Mouse (Mus musculus): Measurements from ENCODE around the gene Pex11g.

DNA sequence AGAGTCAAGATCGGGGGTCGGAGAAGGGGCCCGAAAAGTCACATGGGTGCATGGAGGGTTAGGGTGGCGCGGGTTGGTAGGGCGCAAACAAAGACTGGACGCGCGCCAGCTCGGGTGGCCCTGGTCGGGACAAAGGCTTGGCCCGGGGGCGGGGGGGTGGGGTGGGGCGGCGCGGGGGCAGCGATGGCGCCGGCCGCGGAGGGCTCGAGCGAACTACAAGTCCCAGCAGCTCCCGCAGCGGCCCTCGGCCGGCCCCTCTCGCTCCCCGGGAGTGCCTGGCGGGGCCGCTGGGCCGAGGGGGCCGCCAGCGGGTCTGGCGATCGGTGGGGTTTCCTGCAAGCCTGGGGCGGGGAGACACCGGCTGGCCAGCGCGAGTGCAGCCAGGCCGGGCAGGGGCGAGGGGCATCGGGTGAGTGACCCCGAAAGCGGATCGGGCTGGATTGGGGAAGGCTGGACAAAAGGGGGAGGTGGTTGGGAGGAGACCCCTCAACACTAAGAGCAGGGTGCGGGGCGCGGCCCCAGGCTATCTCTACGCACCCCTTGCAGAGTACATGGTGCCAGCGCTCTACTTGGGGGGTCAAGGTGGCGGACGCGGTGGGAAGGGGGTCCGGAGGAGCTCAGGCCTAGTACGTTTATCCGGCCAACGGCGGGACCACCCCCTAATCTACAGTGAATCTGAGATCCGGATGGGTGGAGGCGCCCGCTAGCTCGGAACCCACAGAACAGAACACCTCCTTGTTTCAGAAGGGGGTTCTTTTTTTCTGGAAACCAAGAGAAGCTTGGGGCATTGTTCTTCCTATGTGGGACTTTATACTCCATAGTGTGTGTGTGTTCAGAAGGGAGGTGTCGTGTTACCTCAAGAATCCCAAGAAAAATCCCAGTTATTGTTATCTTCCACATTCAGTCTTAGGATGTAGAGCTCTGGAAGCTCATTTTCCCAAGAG, 25.7 kb upstream of the Pex11g start, which contains the start of gene Zfp358:
- TF ChIP-seq EP300 (IDR thresholded peaks at IDR 0.05; ENCODE audit: low read depth) (no peak), CTCF (IDR thresholded peaks at IDR 0.05; ENCODE audit: low read depth) (no peak)
